Mouse (Mus musculus) hindbrain, embryonic 16.5 days (tissue): ENCODE results near the gene I830077J02Rik. TPM values are rescaled to one million over a fixed set of nuclear protein-coding genes. Genes with fewer than 3 reads are reported as not detected.

ENCODE experiments used
- ATAC-seq: fragments of 200-750 bp; cut with Nextera tagmentation; 2 replicates; pipeline ENCODE4 v1.8.0; 2017; ENCODE audit warnings: moderate TSS enrichment, moderate library complexity
- H3K27ac ChIP-seq: fragments of 300-500 bp; sonication (generic); 2 replicates; pipeline ENCODE4 v1.5.1; 2014; ENCODE audit warnings: low read depth, mild to moderate bottlenecking, control low read depth, low read length, moderate library complexity
- H3K27me3 ChIP-seq: fragments of 300-500 bp; sonication (generic); replicated peaks from 2 replicates; pipeline ENCODE4 v1.6.1; 2014; ENCODE audit warnings: low read length; ENCODE audit not compliant: control insufficient read depth, insufficient read depth
- H3K36me3 ChIP-seq: fragments of 300-500 bp; sonication (generic); 2 replicates; pipeline ENCODE4 v1.6.1; 2014; ENCODE audit warnings: mild to moderate bottlenecking, low read length, moderate library complexity, mixed read lengths; ENCODE audit not compliant: control insufficient read depth, insufficient read depth
- H3K4me1 ChIP-seq: fragments of 300-500 bp; sonication (generic); 2 replicates; pipeline ENCODE4 v1.6.1; 2014; ENCODE audit warnings: low read depth, low read length; ENCODE audit not compliant: control insufficient read depth, insufficient read depth
- H3K4me2 ChIP-seq: fragments of 300-500 bp; sonication (generic); 2 replicates; pipeline ENCODE4 v1.6.1; 2014; ENCODE audit warnings: mild to moderate bottlenecking, low read length, control low read depth, moderate library complexity
- H3K4me3 ChIP-seq: fragments of 300-500 bp; sonication (generic); 2 replicates; pipeline ENCODE4 v1.5.1; 2014; ENCODE audit warnings: mild to moderate bottlenecking, low read length, control low read depth, moderate library complexity
- H3K9ac ChIP-seq: fragments of 300-500 bp; sonication (generic); 2 replicates; pipeline ENCODE4 v1.6.1; 2014; ENCODE audit warnings: low read depth, mild to moderate bottlenecking, control low read depth, low read length, moderate library complexity
- H3K9me3 ChIP-seq: fragments of 300-500 bp; sonication (generic); 2 replicates; pipeline ENCODE4 v1.6.1; 2014; ENCODE audit warnings: mild to moderate bottlenecking, low read length, moderate library complexity; ENCODE audit not compliant: control insufficient read depth
- WGBS: fragments of 180-500 bp; shearing (Covaris S2); extraction: QIAGEN DNeasy Blood & Tissue Kit; methylation state at CpG from one replicate; pipeline ENCODE4 v1.1.7; 2014; 5-methylcytosine and 5-hydroxymethylcytosine counted together
- polyA plus RNA-seq: library from polyadenylated mRNA; unstranded; fragments of >200 nt; fragmentation: Nextera tagmentation; extraction: Ambion mirVana; gene quantifications from 2 replicates; pipeline ENCODE4 v1.2.1, GENCODE M21; 2015

I830077J02Rik gene
- polyA plus RNA-seq, 1 experiment from 2014 or later, result 0.40 TPM

DNA sequence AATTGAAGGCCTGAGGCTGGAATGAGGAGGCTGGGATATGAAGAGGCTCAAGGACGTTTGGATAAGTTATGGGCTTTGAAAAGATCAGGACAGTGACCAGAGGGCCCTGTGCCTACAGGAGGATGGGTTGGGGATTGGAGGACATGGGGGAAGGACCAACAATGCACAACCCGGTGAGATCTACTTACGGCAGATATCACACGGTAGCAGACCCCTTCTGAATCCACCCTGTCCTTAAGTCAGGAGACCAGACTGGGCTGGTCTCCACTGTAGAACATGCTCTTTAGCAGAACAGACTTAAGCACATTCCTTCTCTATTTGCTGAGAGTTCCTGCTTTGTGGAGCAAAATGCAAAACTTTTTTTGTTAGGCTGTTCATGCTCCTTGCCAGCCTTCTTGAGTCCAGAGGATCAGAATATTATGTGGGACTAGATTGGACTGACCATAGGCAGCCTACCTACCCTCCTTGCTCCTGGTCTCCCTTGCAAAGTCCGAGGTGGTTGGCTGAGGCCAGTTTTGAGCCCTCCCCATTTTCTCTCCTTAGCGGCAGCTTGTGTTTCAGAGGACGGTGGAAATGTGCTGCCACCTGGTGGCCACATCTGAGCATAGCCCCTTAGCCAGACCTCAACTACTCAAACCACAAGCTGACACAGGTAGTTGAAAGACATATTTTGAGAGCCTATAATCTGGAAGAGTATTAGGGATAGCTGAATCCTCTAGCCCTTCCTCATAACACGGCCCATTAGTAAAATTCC, 32.9 kb downstream of the I830077J02Rik start:
- Histone ChIP-seq H3K36me3 (no peaks in the 10 kb centered on the region), H3K9me3 (no peaks in the 10 kb centered on the region), H3K9ac (no peak overlapping the region), H3K27me3 (no peaks in the 10 kb centered on the region), H3K4me3 (no peak overlapping the region), H3K4me1 (no peaks in the 10 kb centered on the region), H3K27ac (no peak overlapping the region), H3K4me2 (peak overlapping the region; percentile 23; the same call in 1 of the 2 replicates)
- 40% methylated on average over 8 of the region's 8 CpGs for WGBS
- peak; percentile 74 for ATAC-seq

DNA sequence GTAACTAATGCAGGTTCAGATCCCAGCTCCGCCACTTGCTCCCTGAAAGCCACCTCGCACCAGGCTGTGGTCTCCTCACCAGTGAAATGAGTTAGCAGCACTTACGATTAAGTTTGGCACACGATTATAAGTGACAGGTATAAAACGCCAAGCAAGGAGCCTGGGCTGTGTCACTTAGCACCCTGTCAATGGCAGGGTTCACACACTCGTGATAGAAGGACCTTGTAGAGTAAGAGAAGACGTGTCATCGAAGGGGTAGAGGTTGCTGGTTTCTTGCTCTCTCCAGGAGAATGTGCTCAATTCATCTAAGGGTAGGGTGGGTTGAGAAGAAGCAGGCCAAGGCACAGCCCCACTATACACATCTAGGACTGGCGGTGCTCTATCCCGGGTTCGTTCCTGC, 33.6 kb downstream of the I830077J02Rik start:
- Histone ChIP-seq H3K4me1 (no peaks in the 10 kb centered on the region), H3K9me3 (no peaks in the 10 kb centered on the region), H3K36me3 (no peaks in the 10 kb centered on the region), H3K4me2 (no peak overlapping the region), H3K27me3 (no peaks in the 10 kb centered on the region), H3K4me3 (no peak overlapping the region), H3K9ac (no peak overlapping the region), H3K27ac (no peak overlapping the region)
- WGBS, result 94% methylated on average over 11 of the region's 11 CpGs
- no peak for ATAC-seq

DNA sequence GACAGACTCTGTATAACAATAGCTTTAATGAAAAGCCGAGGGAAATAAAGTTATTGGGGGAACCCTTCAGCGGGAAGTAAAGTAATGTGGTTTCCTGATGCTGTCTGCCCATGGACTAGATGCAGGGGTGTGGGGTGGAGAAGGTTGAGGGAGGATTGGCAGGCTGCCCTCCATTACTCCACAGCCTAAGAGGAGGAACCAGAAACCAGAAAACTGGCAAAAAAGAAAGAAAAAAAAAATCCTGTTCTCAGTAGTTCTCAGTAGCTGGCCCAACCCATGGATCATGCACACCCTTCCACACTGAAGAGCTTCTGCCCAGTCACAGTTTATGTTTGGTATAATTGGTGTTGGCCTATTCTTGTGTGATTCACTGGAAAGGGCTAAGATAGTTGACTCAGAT, 34.1 kb downstream of the I830077J02Rik start:
- Histone ChIP-seq H3K4me3 (no peak overlapping the region), H3K4me2 (no peak overlapping the region), H3K9ac (no peak overlapping the region), H3K27me3 (no peaks in the 10 kb centered on the region), H3K27ac (no peak overlapping the region), H3K9me3 (no peaks in the 10 kb centered on the region), H3K36me3 (no peaks in the 10 kb centered on the region), H3K4me1 (no peaks in the 10 kb centered on the region)
- 74% methylated on average over 2 of the region's 2 CpGs for WGBS
- no peak for ATAC-seq

DNA sequence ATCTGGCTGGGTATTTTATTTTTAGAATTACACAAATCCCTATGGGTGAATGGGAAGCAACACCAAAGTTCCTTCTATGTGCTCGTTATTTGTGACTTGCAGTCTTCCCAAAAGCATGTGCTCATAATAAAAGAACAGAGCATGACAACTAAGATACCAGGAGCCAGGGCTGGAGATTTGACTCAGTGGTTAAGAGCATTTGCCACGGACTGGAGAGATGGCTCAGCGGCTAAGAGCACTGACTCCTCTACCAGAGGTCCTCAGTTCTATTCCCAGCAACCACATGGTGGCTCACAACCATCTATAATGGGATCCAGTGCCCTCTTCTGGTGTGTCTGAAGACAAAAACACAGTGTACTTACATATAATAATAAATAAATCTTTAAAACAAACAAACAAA, 35.7 kb downstream of the I830077J02Rik start:
- Histone ChIP-seq H3K27ac (no peak overlapping the region), H3K4me2 (no peak overlapping the region), H3K27me3 (no peaks in the 10 kb centered on the region), H3K9me3 (no peaks in the 10 kb centered on the region), H3K9ac (no peak overlapping the region), H3K4me3 (no peak overlapping the region), H3K4me1 (no peaks in the 10 kb centered on the region), H3K36me3 (no peaks in the 10 kb centered on the region)
- 86% methylated on average over 3 of the region's 3 CpGs for WGBS
- ATAC-seq, result no peak

DNA sequence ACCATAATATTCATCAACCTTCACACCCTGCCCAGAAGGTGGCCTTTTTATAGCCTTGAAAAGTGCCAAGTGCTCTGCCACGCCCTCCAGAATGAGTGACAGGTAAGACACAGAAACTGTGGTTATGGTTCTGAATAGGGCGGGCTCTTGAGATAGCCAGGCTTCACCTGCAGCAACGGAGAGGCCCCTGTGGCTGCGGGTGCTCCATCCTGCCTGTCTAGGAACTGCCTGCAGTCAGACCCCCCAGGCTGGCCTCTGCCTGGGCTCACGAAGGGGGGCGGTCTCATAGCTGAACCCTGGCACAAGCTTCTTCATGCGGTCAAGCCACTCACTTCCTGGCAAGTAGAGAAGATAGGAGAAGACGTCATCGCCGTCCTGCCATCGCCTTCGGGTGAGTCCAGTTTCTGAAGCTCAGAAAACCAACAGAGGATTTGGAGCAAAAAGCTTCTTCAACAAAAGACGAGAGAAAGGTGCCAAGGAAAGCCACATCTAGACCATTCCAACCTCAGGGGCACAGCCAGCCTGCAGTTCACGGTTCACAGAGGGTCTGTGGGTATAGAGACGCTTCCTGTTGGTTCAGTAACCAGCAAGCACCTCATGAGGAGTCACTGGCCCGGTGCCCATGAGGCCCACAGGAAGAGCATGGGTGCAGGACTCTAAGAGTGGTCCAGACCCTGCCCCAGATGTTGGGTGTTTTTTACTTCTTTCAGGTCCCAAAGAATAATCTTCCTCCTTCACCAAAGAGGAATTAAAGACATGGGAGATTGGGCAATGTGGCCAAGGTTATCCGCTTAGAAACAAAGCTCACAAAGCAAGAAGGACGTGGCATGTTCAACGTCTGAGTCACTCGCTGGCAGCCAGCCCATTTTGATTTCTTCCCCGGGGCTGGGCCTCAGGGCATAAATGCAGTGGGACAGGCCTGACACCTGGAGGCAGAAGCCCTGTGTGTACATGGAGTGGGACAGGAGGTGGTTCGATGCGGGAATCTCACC, 37.6 kb downstream of the I830077J02Rik start:
- Histone ChIP-seq H3K27me3 (no peaks in the 10 kb centered on the region), H3K4me3 (no peak overlapping the region), H3K36me3 (no peaks in the 10 kb centered on the region), H3K27ac (no peak overlapping the region), H3K4me1 (no peaks in the 10 kb centered on the region), H3K4me2 (no peak overlapping the region), H3K9me3 (no peaks in the 10 kb centered on the region), H3K9ac (no peak overlapping the region)
- no peak for ATAC-seq
- WGBS, result 79% methylated on average over 23 of the region's 23 CpGs

DNA sequence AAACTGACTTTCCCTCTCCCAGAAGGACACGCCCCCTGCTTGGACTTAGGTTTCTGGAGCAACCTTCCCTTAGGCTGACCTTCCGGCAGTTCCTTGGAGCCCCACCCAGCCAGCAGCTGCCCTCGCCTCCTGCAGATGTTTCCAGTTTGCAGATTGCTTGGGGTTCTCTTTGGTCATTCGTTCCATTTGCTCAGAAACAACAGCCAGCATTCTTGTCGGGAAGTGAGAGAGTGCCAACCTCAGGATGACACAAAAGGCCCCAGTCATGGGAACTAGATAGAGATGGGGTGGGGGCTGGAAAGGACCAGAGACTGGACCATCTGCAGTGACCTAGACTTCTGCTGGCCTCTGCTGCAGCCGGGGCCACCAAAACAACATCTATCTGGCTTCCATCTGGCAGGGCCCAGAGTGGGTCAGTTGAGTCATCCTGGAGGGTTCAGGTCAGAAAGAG, 38.5 kb downstream of the I830077J02Rik start:
- Histone ChIP-seq H3K27ac (no peak overlapping the region), H3K4me3 (no peak overlapping the region), H3K4me2 (no peak overlapping the region), H3K36me3 (no peaks in the 10 kb centered on the region), H3K9me3 (no peaks in the 10 kb centered on the region), H3K4me1 (no peaks in the 10 kb centered on the region), H3K27me3 (no peaks in the 10 kb centered on the region), H3K9ac (no peak overlapping the region)
- no peak for ATAC-seq
- 66% methylated on average over 6 of the region's 6 CpGs for WGBS

DNA sequence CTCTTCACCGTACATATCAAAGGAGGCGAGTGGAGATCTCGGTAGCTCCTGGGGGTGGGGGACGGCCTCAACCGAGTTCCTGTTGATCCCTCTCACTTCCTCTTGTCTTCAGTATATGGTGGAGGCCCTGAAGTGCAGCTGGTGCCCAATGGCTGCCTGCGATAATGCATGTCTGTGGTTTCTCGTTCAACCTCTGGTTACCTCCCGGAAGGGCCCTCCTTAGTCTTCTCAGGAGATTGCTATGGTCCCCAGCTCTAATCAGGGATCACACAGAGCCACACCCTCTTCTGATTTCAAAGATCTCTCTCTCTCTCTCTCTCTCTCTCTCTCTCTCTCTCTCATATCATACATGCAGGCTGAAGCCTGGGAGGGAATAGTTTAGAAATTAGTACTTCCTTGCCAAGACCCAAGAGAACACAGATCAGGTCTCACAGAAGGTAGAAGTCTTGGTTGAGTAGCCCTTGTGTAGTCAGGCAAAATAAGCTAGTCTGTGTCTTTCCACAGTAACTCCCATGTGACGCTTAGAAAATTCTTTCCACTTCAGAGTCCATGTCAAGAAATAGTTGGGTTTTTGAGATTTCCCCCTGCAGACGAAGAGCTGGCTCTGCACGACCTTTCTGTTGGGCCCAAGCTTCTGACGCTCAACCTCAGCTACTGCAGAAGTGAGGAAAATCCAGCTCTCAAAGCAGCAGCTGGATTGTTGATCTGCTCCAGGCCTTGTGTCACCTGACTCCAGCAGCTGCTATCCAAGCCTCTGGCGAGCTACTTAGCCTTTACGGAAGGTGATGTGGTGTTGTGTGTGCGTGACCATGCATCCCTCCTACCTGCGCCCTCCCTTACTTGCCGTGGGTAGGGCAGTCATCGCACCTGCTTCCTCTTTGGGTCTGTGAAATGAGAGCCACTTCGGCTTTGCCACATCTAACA, 39.6 kb downstream of the I830077J02Rik start:
- Histone ChIP-seq H3K4me1 (no peaks in the 10 kb centered on the region), H3K4me2 (no peak overlapping the region), H3K9ac (no peak overlapping the region), H3K4me3 (no peak overlapping the region), H3K9me3 (no peaks in the 10 kb centered on the region), H3K27me3 (no peaks in the 10 kb centered on the region), H3K27ac (no peak overlapping the region), H3K36me3 (no peaks in the 10 kb centered on the region)
- 86% methylated on average over 19 of the region's 19 CpGs for WGBS
- no peak for ATAC-seq

DNA sequence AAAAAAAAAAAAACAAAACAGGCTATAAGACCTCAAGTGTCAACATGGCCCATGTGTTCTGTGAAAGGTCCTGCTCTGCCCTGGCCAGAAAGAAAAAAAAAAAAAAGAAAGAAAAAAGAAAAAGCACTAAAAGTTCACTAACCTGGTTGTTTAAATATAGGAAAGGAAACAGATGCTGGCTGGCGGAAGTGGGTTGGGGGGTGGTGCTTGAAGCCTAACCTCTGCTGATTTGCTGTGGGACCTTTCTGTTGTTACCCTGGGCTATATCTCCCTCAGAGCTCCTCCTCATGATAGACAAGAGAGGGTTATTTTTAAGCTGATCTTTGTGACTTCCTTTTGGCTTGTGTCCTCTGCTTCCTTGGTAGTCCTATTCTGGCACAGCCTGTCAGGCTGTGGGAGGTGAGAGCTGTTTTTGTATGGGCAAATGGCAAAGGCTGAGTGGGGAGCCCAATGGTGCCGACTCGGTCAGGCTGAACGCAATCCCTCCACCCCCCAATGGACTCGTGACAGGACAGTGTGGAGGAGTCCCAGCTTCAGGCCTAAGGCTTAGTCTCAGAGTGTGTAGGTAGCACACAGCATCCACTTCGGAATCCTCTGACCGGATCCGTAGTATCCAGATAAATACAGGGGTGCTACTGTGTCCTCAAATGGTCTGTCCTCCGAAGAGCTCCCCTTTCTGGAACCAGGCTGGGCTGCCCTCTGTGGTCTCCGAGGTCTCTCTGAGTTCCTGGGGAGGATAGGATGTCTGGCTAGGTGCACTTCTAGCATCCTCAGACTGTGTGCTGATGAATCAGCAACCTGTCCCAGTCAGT, 40.5 kb downstream of the I830077J02Rik start:
- ATAC-seq, result no peak
- 85% methylated on average over 10 of the region's 10 CpGs for WGBS
- H3K4me2 ChIP-seq, result no peak overlapping the region
- H3K4me3 ChIP-seq, result no peak overlapping the region
- H3K9ac ChIP-seq, result no peak overlapping the region
- no peaks in the 10 kb centered on the region for H3K9me3 ChIP-seq
- no peaks in the 10 kb centered on the region for H3K4me1 ChIP-seq
- no peaks in the 10 kb centered on the region for H3K36me3 ChIP-seq
- H3K27ac ChIP-seq, result no peak overlapping the region
- H3K27me3 ChIP-seq, result no peaks in the 10 kb centered on the region
